Mouse (Mus musculus): Measurements from ENCODE around the gene Tnni3.

DNA sequence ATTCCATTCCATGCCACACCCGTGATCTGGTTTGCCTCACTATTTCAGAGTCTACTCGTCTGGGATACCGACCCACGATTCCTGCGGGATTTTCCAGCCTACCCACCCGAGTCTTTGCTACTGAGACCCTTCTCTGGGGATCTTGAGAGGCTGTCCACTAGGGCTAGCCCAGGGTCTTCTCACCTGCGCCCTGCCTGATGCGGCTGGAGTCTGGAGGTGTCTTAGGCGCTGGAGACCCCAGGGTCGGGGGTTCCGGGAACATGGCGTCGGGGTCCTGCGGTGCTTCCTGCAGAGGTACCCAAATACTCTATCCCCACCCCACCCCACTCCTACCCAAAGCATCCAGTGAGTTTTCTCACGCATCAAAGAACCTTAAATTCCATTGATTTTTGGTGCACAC lies 22.0 kb upstream of the Tnni3 start:
- no peak for TF ChIP-seq CTCF (IDR thresholded peaks at IDR 0.05; ENCODE audit: control insufficient read depth, insufficient read depth, insufficient read length)
- no peak for TF ChIP-seq MYOG (IDR thresholded peaks at IDR 0.05; ENCODE audit: control insufficient read depth, extremely low read depth, insufficient read length)
